Mouse (Mus musculus) hindbrain, embryonic 16.5 days (tissue): ENCODE data around the gene Kbtbd6. TPM values are rescaled to one million over a fixed set of nuclear protein-coding genes. Genes with fewer than 3 reads are reported as not detected.
A peak's percentile ranks its signal among the peaks of the same experiment; 100 is the strongest.

Experiments
- ATAC-seq: fragments of 200-750 bp; cut with Nextera tagmentation; 2 replicates; pipeline ENCODE4 v1.8.0; 2017; ENCODE audit warnings: moderate TSS enrichment, moderate library complexity
- H3K27ac ChIP-seq: fragments of 300-500 bp; sonication (generic); 2 replicates; pipeline ENCODE4 v1.5.1; 2014; ENCODE audit warnings: low read depth, mild to moderate bottlenecking, control low read depth, low read length, moderate library complexity
- H3K27me3 ChIP-seq: fragments of 300-500 bp; sonication (generic); replicated peaks from 2 replicates; pipeline ENCODE4 v1.6.1; 2014; ENCODE audit warnings: low read length; ENCODE audit not compliant: control insufficient read depth, insufficient read depth
- H3K36me3 ChIP-seq: fragments of 300-500 bp; sonication (generic); 2 replicates; pipeline ENCODE4 v1.6.1; 2014; ENCODE audit warnings: mild to moderate bottlenecking, low read length, moderate library complexity, mixed read lengths; ENCODE audit not compliant: control insufficient read depth, insufficient read depth
- H3K4me1 ChIP-seq: fragments of 300-500 bp; sonication (generic); 2 replicates; pipeline ENCODE4 v1.6.1; 2014; ENCODE audit warnings: low read depth, low read length; ENCODE audit not compliant: control insufficient read depth, insufficient read depth
- H3K4me2 ChIP-seq: fragments of 300-500 bp; sonication (generic); 2 replicates; pipeline ENCODE4 v1.6.1; 2014; ENCODE audit warnings: mild to moderate bottlenecking, low read length, control low read depth, moderate library complexity
- H3K4me3 ChIP-seq: fragments of 300-500 bp; sonication (generic); 2 replicates; pipeline ENCODE4 v1.5.1; 2014; ENCODE audit warnings: mild to moderate bottlenecking, low read length, control low read depth, moderate library complexity
- H3K9ac ChIP-seq: fragments of 300-500 bp; sonication (generic); 2 replicates; pipeline ENCODE4 v1.6.1; 2014; ENCODE audit warnings: low read depth, mild to moderate bottlenecking, control low read depth, low read length, moderate library complexity
- H3K9me3 ChIP-seq: fragments of 300-500 bp; sonication (generic); 2 replicates; pipeline ENCODE4 v1.6.1; 2014; ENCODE audit warnings: mild to moderate bottlenecking, low read length, moderate library complexity; ENCODE audit not compliant: control insufficient read depth
- WGBS: fragments of 180-500 bp; shearing (Covaris S2); extraction: QIAGEN DNeasy Blood & Tissue Kit; methylation state at CpG from one replicate; pipeline ENCODE4 v1.1.7; 2014; 5-methylcytosine and 5-hydroxymethylcytosine counted together
- polyA plus RNA-seq: library from polyadenylated mRNA; unstranded; fragments of >200 nt; fragmentation: Nextera tagmentation; extraction: Ambion mirVana; gene quantifications from 2 replicates; pipeline ENCODE4 v1.2.1, GENCODE M21; 2015

The Kbtbd6 gene
- polyA plus RNA-seq, 1 experiment from 2014 or later: 1.6 TPM

GRCm38 (mm10) chr14:79488531-79488930 is 36.9 kb downstream of the Kbtbd6 start:
- Histone ChIP-seq H3K27me3 (no peaks in the 10 kb centered on the region), H3K9ac (no peak overlapping the region), H3K4me1 (peaks cover 14% of the 10 kb centered on the region), H3K4me2 (no peak overlapping the region), H3K36me3 (no peaks in the 10 kb centered on the region), H3K9me3 (no peaks in the 10 kb centered on the region), H3K4me3 (no peak overlapping the region), H3K27ac (no peak overlapping the region)
- no peak for ATAC-seq
- WGBS: 83% methylated on average over 9 of the region's 9 CpGs

GRCm38 (mm10) chr14:79489150-79489549 is 37.5 kb downstream of the Kbtbd6 start:
- WGBS: 83% methylated on average over 12 of the region's 12 CpGs
- no peaks in the 10 kb centered on the region for H3K9me3 ChIP-seq
- no peak for ATAC-seq
- H3K4me3 ChIP-seq: no peak overlapping the region
- no peak overlapping the region for H3K9ac ChIP-seq
- peaks cover 11% of the 10 kb centered on the region for H3K4me1 ChIP-seq
- no peak overlapping the region for H3K4me2 ChIP-seq
- H3K36me3 ChIP-seq: no peaks in the 10 kb centered on the region
- no peaks in the 10 kb centered on the region for H3K27me3 ChIP-seq
- no peak overlapping the region for H3K27ac ChIP-seq

GRCm38 (mm10) chr14:79490246-79490645 is 38.6 kb downstream of the Kbtbd6 start:
- peaks cover 11% of the 10 kb centered on the region for H3K4me1 ChIP-seq
- H3K27me3 ChIP-seq: no peaks in the 10 kb centered on the region
- no peak overlapping the region for H3K27ac ChIP-seq
- ATAC-seq: no peak
- H3K9me3 ChIP-seq: no peaks in the 10 kb centered on the region
- 71% methylated on average over 3 of the region's 3 CpGs for WGBS
- no peak overlapping the region for H3K9ac ChIP-seq
- H3K4me2 ChIP-seq: no peak overlapping the region
- no peak overlapping the region for H3K4me3 ChIP-seq
- H3K36me3 ChIP-seq: no peaks in the 10 kb centered on the region

- Histone ChIP-seq H3K9ac (no peak overlapping the region), H3K4me2 (no peak overlapping the region), H3K4me1 (no peaks in the 10 kb centered on the region), H3K36me3 (no peaks in the 10 kb centered on the region), H3K27me3 (no peaks in the 10 kb centered on the region), H3K27ac (no peak overlapping the region), H3K9me3 (no peaks in the 10 kb centered on the region), H3K4me3 (no peak overlapping the region)
- WGBS: 86% methylated on average over 6 of the region's 6 CpGs
- no peak for ATAC-seq
Measured at GRCm38 (mm10) chr14:79494349-79494748, 42.7 kb downstream of the Kbtbd6 start.

GRCm38 (mm10) chr14:79499326-79499725 is 47.7 kb downstream of the Kbtbd6 start:
- no peak overlapping the region for H3K4me2 ChIP-seq
- H3K36me3 ChIP-seq: no peaks in the 10 kb centered on the region
- no peak for ATAC-seq
- 91% methylated on average over 9 of the region's 9 CpGs for WGBS
- H3K27ac ChIP-seq: no peak overlapping the region
- 0 out of 2 replicates have a peak, but pooled peaks cover 3% of the 10 kb centered on the region for H3K4me1 ChIP-seq
- H3K9ac ChIP-seq: no peak overlapping the region
- no peaks in the 10 kb centered on the region for H3K27me3 ChIP-seq
- H3K9me3 ChIP-seq: no peaks in the 10 kb centered on the region
- H3K4me3 ChIP-seq: no peak overlapping the region

- H3K4me2 ChIP-seq: no peak overlapping the region
- ATAC-seq: no peak
- no peaks in the 10 kb centered on the region for H3K9me3 ChIP-seq
- H3K9ac ChIP-seq: no peak overlapping the region
- H3K27me3 ChIP-seq: no peaks in the 10 kb centered on the region
- no peak overlapping the region for H3K4me3 ChIP-seq
- no peak overlapping the region for H3K27ac ChIP-seq
- H3K36me3 ChIP-seq: no peaks in the 10 kb centered on the region
- WGBS: 87% methylated on average over 4 of the region's 4 CpGs
- 0 out of 2 replicates have a peak, but pooled peaks cover 3% of the 10 kb centered on the region for H3K4me1 ChIP-seq
Measured at GRCm38 (mm10) chr14:79500756-79501155, 49.1 kb downstream of the Kbtbd6 start.

GRCm38 (mm10) chr14:79503371-79504075 is 51.9 kb downstream of the Kbtbd6 start:
- no peak overlapping the region for H3K9ac ChIP-seq
- H3K27ac ChIP-seq: no peak overlapping the region
- H3K4me2 ChIP-seq: no peak overlapping the region
- no peak overlapping the region for H3K4me3 ChIP-seq
- no peaks in the 10 kb centered on the region for H3K36me3 ChIP-seq
- H3K4me1 ChIP-seq: 0 out of 2 replicates have a peak, but pooled peaks cover 3% of the 10 kb centered on the region
- no peaks in the 10 kb centered on the region for H3K27me3 ChIP-seq
- peak; percentile 50; the same call in 1 of the 2 replicates for ATAC-seq
- no peaks in the 10 kb centered on the region for H3K9me3 ChIP-seq
- 53% methylated on average over 5 of the region's 5 CpGs for WGBS

Other genes starting within 250 kb of the Kbtbd6 start
- not detected in 2 replicates for gene Zfp957, start 204.5 kb upstream of the Kbtbd6 start, polyA plus RNA-seq
- 49.0 and 59.3 TPM in 2 replicates for gene Rgcc, start 150.2 kb upstream of the Kbtbd6 start, polyA plus RNA-seq
- gene Naa16, start 61.1 kb upstream of the Kbtbd6 start, polyA plus RNA-seq: 15.6 and 17.3 TPM in 2 replicates
- 11.7 and 12.6 TPM in 2 replicates for gene Mtrf1, start 54.1 kb upstream of the Kbtbd6 start, polyA plus RNA-seq
- gene Kbtbd7, start 25.3 kb upstream of the Kbtbd6 start, polyA plus RNA-seq: 16.2 and 20.1 TPM in 2 replicates
- gene Elf1, start 29.4 kb downstream of the Kbtbd6 start, polyA plus RNA-seq: 1.7 and 2.4 TPM in 2 replicates
- gene Wbp4, start 29.7 kb downstream of the Kbtbd6 start, polyA plus RNA-seq: 38.7 and 38.9 TPM in 2 replicates
- 91.2 and 98.6 TPM in 2 replicates for gene Sugt1, start 135.9 kb downstream of the Kbtbd6 start, polyA plus RNA-seq
- 2.8 and 6.9 TPM in 2 replicates for gene Cnmd, start 210.3 kb downstream of the Kbtbd6 start, polyA plus RNA-seq